Mouse (Mus musculus) CH12.LX (cell line): Measurements from ENCODE around the gene Acvr1. TPM values are rescaled to one million over a fixed set of nuclear protein-coding genes. Genes with fewer than 3 reads are reported as not detected.

ENCODE experiments used
- DNase-seq: peaks from one replicate; pipeline ENCODE4 v3.0.0-alpha.2; 2013; ENCODE audit errors: extremely low read depth
- H3K27ac ChIP-seq: 2 replicates; pipeline ENCODE4 v1.5.1; 2012; ENCODE audit warnings: low read depth, mild to moderate bottlenecking, control low read depth, moderate library complexity; ENCODE audit not compliant: insufficient read depth
- H3K27me3 ChIP-seq: replicated peaks from 2 replicates; pipeline ENCODE3; 2012; ENCODE audit warnings: inconsistent platforms
- H3K36me3 ChIP-seq, 2 experiments: replicated peaks in 1 of 2; 2 replicates each; pipeline versions ENCODE3 to v1.6.1; 2012; ENCODE audit warnings: inconsistent platforms in 1 of 2, low read length in 1 of 2, mild to moderate bottlenecking in 1 of 2, mixed read lengths in 1 of 2, moderate library complexity in 1 of 2; ENCODE audit not compliant: control insufficient read depth in 1 of 2, insufficient read depth in 1 of 2
- H3K4me1 ChIP-seq, 2 experiments: 2 replicates each; pipeline ENCODE4 v1.6.1; 2012; ENCODE audit warnings: inconsistent platforms in 1 of 2, moderate library complexity in 1 of 2; ENCODE audit not compliant: insufficient read depth in 2 of 2, control insufficient read depth in 1 of 2
- H3K4me2 ChIP-seq: 2 replicates; pipeline ENCODE4 v1.6.1; 2012; ENCODE audit warnings: low read depth, mild to moderate bottlenecking, control low read depth; ENCODE audit not compliant: poor library complexity, insufficient read depth, severe bottlenecking
- H3K4me3 ChIP-seq, 3 experiments: fragments of 150-350 bp in 1 of 3; sonication (generic) in 1 of 3; replicated peaks in 1 of 3; 2 replicates each; pipeline versions ENCODE3 to v1.5.1; 2011 to 2012; ENCODE audit warnings: low read depth in 2 of 3, low read length in 2 of 3, mild to moderate bottlenecking in 2 of 3, moderate library complexity in 2 of 3, control low read depth in 1 of 3, improper control_type of control experiment in 1 of 3, inconsistent platforms in 1 of 3, mixed read lengths in 1 of 3; ENCODE audit not compliant: poor library complexity in 1 of 3
- H3K79me2 ChIP-seq: replicated peaks from 2 replicates; pipeline ENCODE4 v1.6.1; 2012; ENCODE audit warnings: mild to moderate bottlenecking, moderate library complexity; ENCODE audit not compliant: control insufficient read depth, poor library complexity, insufficient read depth, severe bottlenecking; ENCODE audit errors: extremely low read depth
- H3K9ac ChIP-seq: 2 replicates; pipeline ENCODE4 v1.6.1; 2012; ENCODE audit warnings: low read depth, mild to moderate bottlenecking, control low read depth, moderate library complexity; ENCODE audit not compliant: insufficient read depth
- H3K9me3 ChIP-seq: replicated peaks from 2 replicates; pipeline ENCODE3; 2012; ENCODE audit warnings: low read length, inconsistent platforms, mixed read lengths
- BHLHE40 ChIP-seq: IDR thresholded peaks from 2 replicates; pipeline ENCODE4 v1.6.1; 2011; ENCODE audit warnings: mild to moderate bottlenecking, low read depth, low read length, improper control_type of control experiment
- CHD2 ChIP-seq: IDR thresholded peaks from 2 replicates; pipeline ENCODE4 v1.6.1; 2011; ENCODE audit warnings: low read length, improper control_type of control experiment
- CTCF ChIP-seq, 2 experiments: IDR thresholded peaks in 1 of 2; conservative IDR thresholded peaks in 1 of 2; 2 replicates each; pipeline ENCODE4 v1.5.1; 2011 to 2012; ENCODE audit warnings: low read depth in 2 of 2, low read length in 2 of 2, improper control_type of control experiment in 1 of 2, inconsistent platforms in 1 of 2, mild to moderate bottlenecking in 1 of 2, moderate library complexity in 1 of 2
- EP300 ChIP-seq: IDR thresholded peaks from 2 replicates; pipeline ENCODE4 v1.6.1; 2011; ENCODE audit warnings: low read length, improper control_type of control experiment
- GABPA ChIP-seq: IDR thresholded peaks from 2 replicates; pipeline ENCODE4 v1.6.1; 2012; ENCODE audit warnings: low read depth, low read length, improper control_type of control experiment, inconsistent platforms; ENCODE audit not compliant: insufficient replicate concordance
- HCFC1 ChIP-seq: IDR thresholded peaks from 2 replicates; pipeline ENCODE4 v1.6.1; 2012; ENCODE audit warnings: low read depth, mild to moderate bottlenecking, inconsistent platforms, low read length, improper control_type of control experiment
- IRF4 ChIP-seq: IDR thresholded peaks from 2 replicates; pipeline ENCODE4 v1.6.1; 2014; ENCODE audit warnings: low read depth, mild to moderate bottlenecking, inconsistent platforms, low read length, improper control_type of control experiment
- JUND ChIP-seq: conservative IDR thresholded peaks from 2 replicates; pipeline ENCODE4 v1.6.1; 2011; ENCODE audit warnings: low read depth, low read length, improper control_type of control experiment
- MAX ChIP-seq: IDR thresholded peaks from 2 replicates; pipeline ENCODE4 v1.6.1; 2011; ENCODE audit warnings: low read length, improper control_type of control experiment
- MAZ ChIP-seq: IDR thresholded peaks from 2 replicates; pipeline ENCODE4 v1.6.1; 2012; ENCODE audit warnings: low read depth, mild to moderate bottlenecking, inconsistent platforms, low read length, improper control_type of control experiment, moderate library complexity
- MEF2A ChIP-seq: IDR thresholded peaks from 2 replicates; pipeline ENCODE4 v1.6.1; 2014; ENCODE audit warnings: low read depth, mild to moderate bottlenecking, inconsistent platforms, low read length, improper control_type of control experiment, borderline replicate concordance
- MXI1 ChIP-seq: IDR thresholded peaks from 2 replicates; pipeline ENCODE4 v1.6.1; 2011; ENCODE audit warnings: mild to moderate bottlenecking, low read depth, low read length, improper control_type of control experiment
- MYC ChIP-seq: IDR thresholded peaks from 2 replicates; pipeline ENCODE4 v1.6.1; 2011; ENCODE audit warnings: low read depth, mild to moderate bottlenecking, improper control_type of control experiment, low read length
- NRF1 ChIP-seq: IDR thresholded peaks from 2 replicates; pipeline ENCODE4 v1.6.1; 2014; ENCODE audit warnings: low read depth, mild to moderate bottlenecking, inconsistent platforms, low read length, improper control_type of control experiment, moderate library complexity
- RAD21 ChIP-seq: IDR thresholded peaks from 2 replicates; pipeline ENCODE4 v1.6.1; 2011; ENCODE audit warnings: low read depth, mild to moderate bottlenecking, low read length, improper control_type of control experiment, moderate library complexity
- RCOR1 ChIP-seq: conservative IDR thresholded peaks from 2 replicates; pipeline ENCODE4 v1.6.1; 2012; ENCODE audit warnings: low read depth, mild to moderate bottlenecking, inconsistent platforms, low read length, improper control_type of control experiment
- SMC3 ChIP-seq: IDR thresholded peaks from 2 replicates; pipeline ENCODE4 v1.6.1; 2011; ENCODE audit warnings: low read depth, low read length, improper control_type of control experiment
- TCF12 ChIP-seq: IDR thresholded peaks from 2 replicates; pipeline ENCODE4 v1.6.1; 2014; ENCODE audit warnings: low read depth, mild to moderate bottlenecking, inconsistent platforms, low read length, improper control_type of control experiment
- UBTF ChIP-seq: IDR thresholded peaks from 2 replicates; pipeline ENCODE4 v1.6.1; 2012; ENCODE audit warnings: low read depth, mild to moderate bottlenecking, inconsistent platforms, low read length, improper control_type of control experiment, moderate library complexity
- USF2 ChIP-seq: conservative IDR thresholded peaks from 2 replicates; pipeline ENCODE4 v1.6.1; 2011; ENCODE audit warnings: low read depth, low read length, improper control_type of control experiment
- ZC3H11A ChIP-seq: IDR thresholded peaks from 2 replicates; pipeline ENCODE4 v1.6.1; 2012; ENCODE audit warnings: low read depth, mild to moderate bottlenecking, inconsistent platforms, low read length, improper control_type of control experiment
- ZKSCAN1 ChIP-seq: IDR thresholded peaks from 2 replicates; pipeline ENCODE4 v1.6.1; 2012; ENCODE audit warnings: low read depth, inconsistent platforms, low read length, improper control_type of control experiment, borderline replicate concordance
- ZMIZ1 ChIP-seq: IDR thresholded peaks from 2 replicates; pipeline ENCODE4 v1.6.1; 2012; ENCODE audit warnings: low read depth, mild to moderate bottlenecking, inconsistent platforms, low read length, improper control_type of control experiment
- dilution Hi-C: fragments of 300-500 bp; cut with MboI; formaldehyde crosslinking; loops from 2 replicates; pipeline ENCODE4 v1.14.3; 2020; ENCODE audit warnings: low sequenced_read_pairs; ENCODE audit not compliant: extremely low pct_unique_long_range_greater_than_20kb, extremely low pct_ligation_motif_present
- in situ Hi-C: fragments of 300-500 bp; cut with MboI; formaldehyde crosslinking; loops from 3 replicates; pipeline ENCODE4 v1.14.3; 2019; ENCODE audit warnings: low sequenced_read_pairs, low pct_ligation_motif_present, low pct_unique_long_range_greater_than_20kb, mixed read lengths
- polyA plus RNA-seq: library from polyadenylated mRNA; unstranded; fragments of >175 nt; gene quantifications from 2 replicates; pipeline ENCODE4 v1.2.1, GENCODE M21; 2012; ENCODE audit warnings: low read depth; ENCODE audit not compliant: insufficient read length
- total RNA-seq, 2 experiments: library from RNA; depleted of rRNA; stranded (reverse); fragments of 300-350 nt in 1 of 2; fragments of >200 nt in 1 of 2; gene quantifications; 2 replicates each; pipeline ENCODE4 v1.2.3; 2012 to 2014

Acvr1 gene
- total and polyA plus RNA-seq, 3 experiments = not detected

GRCm38 (mm10) chr2:58470290-58470689, 96.7 kb downstream of the Acvr1 start:
- TF ChIP-seq MAZ (no peak), EP300 (peak; percentile 47; the same call in 1 of the 2 replicates), MXI1 (no peak), MYC (peak; percentile 31; the same call in 1 of the 2 replicates), MAX (peak; percentile 55; the same call in 1 of the 2 replicates), CHD2 (no peak), TCF12 (peak; percentile 65; the same call in 1 of the 2 replicates), CTCF (conservative IDR thresholded peaks at IDR 0.05 in 1 of 2, IDR thresholded peaks at IDR 0.05 in 1 of 2; ENCODE audit: low read depth in 2 of 2, low read length in 2 of 2) (0 out of 4 replicates have a peak, but pooled peaks of 1 of the 2 experiments have one; percentile 6), IRF4 (peak; percentile 84), BHLHE40 (peak; percentile 74), MEF2A (no peak), ZMIZ1 (no peak), RCOR1 (no peak), UBTF (no peak), RAD21 (peak; percentile 5), ZC3H11A (no peak)
- Histone ChIP-seq H3K79me2 (no peaks in the 10 kb centered on the region), H3K27me3 (no peaks in the 10 kb centered on the region), H3K4me1 (peaks cover 5 to 13% of the 10 kb centered on the region in 2 experiments; a peak in 3 of 4 replicates), H3K4me3 (no peak overlapping the region), H3K27ac (no peak overlapping the region), H3K9ac (no peak overlapping the region), H3K36me3 (no peaks in the 10 kb centered on the region), H3K4me2 (peak overlapping the region; percentile 3; the same call in 1 of the 2 replicates), H3K9me3 (peaks cover 4% of the 10 kb centered on the region)
- in situ Hi-C loops = loop anchor here (10.0 to 25.0 kb wide), 2 partner anchors 195 to 283 kb away; partner anchors contain the start of gene Cytip
- dilution Hi-C loops = no loop called here
- peak; percentile 67 for DNase-seq

- Histone ChIP-seq H3K27ac (no peak within 1 kb of the TSS), H3K9me3 (peaks cover 4% of the 10 kb centered on the region), H3K36me3 (no peaks in the 10 kb centered on the region), H3K79me2 (no peaks in the 10 kb centered on the region), H3K9ac (no peak within 1 kb of the TSS), H3K4me1 (peaks cover 5 to 13% of the 10 kb centered on the region in 2 experiments; a peak in 3 of 4 replicates), H3K27me3 (no peaks in the 10 kb centered on the region), H3K4me3 (no peak within 1 kb of the TSS), H3K4me2 (peak within 1 kb of the TSS; percentile 3; the same call in 1 of the 2 replicates)
- no peak for TF ChIP-seq ZKSCAN1
- no peak for TF ChIP-seq SMC3
- no peak for TF ChIP-seq JUND
- no peak for TF ChIP-seq CHD2
- TF ChIP-seq RCOR1 = no peak
- TF ChIP-seq USF2 = no peak
- TF ChIP-seq MXI1 = no peak
- no peak for TF ChIP-seq GABPA
- no peak for TF ChIP-seq HCFC1
- no peak for TF ChIP-seq NRF1
- DNase-seq = no peak
- in situ Hi-C loops = loop anchor here (10.0 to 25.0 kb wide), 2 partner anchors 195 to 283 kb away; partner anchors contain the start of gene Cytip
- dilution Hi-C loops = no loop called here
Measured at GRCm38 (mm10) chr2:58469816-58470215, 97.1 kb downstream of the Acvr1 start, which contains the start of gene Gm17409. Gm17409 (plus strand) TSS chr2:58470116.
